Mouse (Mus musculus): ENCODE data around the gene Fgf14.
"Not testable (repeated sequence)": the region's sequence is repeated elsewhere in the genome, so short reads cannot be mapped to it uniquely, and the experiment has no call there.

The Fgf14 gene

DNA sequence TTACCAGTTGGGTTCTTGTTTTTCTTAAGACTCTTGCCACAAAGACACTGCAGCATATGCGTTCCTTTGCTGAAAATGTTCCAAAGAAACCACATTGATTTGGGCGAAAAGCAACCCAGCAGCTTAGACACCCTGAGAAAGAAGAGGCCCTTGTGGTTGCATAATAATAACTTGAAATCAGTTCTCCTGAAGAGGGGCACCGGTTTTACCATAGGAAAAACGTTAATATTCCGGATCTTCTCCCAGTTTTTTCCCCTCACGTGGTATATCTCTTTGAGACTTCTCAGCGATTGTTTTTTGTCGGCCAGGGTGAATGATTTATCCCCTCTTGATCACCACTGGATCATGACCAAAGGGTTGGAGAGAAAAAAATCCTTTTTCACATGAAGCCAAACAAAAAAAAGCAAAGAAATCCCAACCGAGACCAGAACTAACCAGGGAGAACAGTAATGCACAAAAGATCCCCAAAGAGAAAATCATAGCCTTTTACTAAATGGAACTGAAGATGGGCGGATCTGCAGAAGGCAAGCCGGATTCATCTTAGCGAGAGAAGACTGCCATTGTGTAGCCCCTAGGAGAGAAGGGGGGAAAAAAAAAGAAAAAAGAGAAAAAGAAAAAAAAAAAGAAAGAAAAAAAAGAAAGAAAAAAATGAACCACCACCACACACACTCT, at the start of gene Fgf14:
TSS of gene Fgf14 (minus strand) at position 622 of the 672 bp plus-strand sequence.
- DNase-seq (ENCODE audit: low spot score in 2 of 2) = no peak

GRCm38 (mm10) chr14:124677379-124677778, 452 bp upstream of the Fgf14 start:
- DNase-seq (ENCODE audit: low spot score in 2 of 2) = no peak

DNA sequence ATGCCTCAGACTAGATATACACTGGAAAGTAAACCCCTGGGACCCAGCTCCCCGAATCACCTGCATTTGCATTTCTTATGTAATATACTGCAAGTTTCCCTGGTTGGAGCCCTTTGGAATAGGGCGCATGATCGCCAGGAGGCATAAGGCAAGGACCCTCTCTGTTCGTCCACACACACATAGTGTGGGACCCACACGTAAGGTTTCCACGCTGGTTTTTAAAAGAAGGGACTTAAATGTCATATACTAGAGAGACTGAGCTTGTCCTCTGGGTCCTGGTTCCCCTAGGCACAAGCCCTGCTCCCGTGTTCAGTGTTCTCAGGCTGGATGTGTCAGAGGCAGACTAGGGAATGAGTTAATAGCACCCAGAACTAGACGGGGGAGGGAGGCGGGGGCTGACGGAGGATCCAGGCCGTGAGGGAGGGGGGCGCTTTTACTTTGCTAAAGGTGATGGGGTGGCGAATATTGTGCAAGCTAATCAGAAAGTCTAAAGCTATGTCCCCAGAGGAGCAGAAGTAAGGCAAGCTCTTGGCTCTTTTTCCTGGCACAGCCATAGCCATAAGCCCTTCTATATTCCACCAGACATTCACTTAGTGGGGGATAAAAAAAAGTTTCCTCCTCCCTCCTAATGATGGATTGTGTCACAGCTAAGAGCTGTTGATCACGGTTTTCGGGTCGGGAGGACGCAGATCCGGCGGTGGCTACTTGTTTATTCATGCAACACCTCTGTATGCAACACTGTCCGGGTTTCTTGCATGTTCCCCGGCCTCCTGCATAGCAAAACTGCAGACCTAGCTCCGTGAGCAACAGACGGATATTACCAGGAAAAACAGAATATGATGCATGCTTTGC, 1.0 kb downstream of the Fgf14 start:
- no peak for DNase-seq (ENCODE audit: low spot score in 2 of 2)

DNA sequence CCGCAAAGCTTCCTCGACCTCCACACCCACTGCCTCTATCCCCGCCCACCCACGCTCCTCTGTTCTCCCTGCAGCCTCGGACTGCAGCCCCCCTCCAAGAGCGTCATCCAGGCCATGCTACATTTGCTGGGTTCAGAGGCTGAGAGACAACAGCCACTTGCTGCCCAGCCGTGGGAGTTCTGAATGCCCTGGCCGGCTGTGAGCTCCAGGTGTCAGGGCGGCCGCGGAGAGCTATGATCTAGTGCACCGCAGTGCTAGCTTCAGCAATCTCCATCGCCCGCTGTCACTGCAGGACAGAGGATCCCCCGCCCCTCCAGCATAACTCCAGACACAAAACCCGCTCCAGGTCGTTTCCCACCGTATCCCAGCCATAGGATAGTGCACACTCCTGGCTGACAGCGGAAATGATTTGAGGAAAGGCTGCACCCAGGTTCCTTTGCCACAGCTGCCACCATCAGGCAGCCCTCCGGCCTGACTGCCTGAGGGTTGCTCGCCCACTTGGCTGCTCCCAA, 1.7 kb downstream of the Fgf14 start:
- no peak for DNase-seq (ENCODE audit: low spot score in 2 of 2)

DNA sequence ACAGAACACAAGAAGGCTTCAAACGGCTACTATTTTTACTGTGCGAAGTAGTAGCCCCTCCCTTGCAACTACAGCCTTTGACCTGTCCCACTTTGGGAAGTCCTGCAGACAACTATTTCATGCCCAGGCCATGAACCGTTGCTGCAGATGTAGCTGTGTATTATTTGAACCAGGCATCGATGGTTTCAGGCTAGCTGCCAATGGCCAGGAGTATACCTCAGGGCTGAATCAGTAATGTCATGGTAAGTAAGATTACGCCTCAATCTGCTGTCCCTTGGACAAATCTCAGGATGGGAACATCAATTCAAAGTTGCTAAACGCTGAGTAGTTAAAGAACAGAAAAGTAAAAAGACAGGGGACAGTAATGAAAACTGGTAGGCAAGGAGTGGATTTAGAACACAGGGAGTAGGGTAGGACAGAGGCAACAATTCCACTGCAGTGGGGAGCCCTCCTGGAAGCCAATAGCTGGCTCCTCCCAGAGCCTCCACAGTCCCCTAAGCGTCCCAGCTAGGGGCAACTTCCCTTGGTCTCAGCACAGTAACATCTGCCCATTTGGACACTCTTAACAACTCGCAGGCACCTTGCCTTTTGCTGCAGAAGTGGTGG, 2.3 kb downstream of the Fgf14 start:
- no peak for DNase-seq (ENCODE audit: low spot score in 2 of 2)

DNA sequence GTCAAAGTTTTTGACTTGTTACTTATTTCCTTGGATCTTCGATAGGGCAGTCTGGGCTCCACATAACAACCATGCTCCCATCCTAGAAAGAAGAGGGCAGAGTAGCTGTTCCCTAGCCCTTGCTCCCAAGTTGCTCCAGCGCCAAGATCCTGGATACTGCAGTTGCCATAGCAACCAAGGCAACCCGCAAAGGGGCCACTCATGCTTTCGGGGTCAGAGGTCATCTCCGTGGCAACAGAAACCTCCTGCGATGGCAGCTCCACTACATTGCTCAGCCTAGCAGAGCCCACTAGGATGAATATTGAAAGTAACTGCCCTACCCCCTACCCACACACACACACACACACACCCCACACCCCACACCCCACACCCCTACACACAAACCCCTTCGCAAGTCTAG, 7.2 kb downstream of the Fgf14 start:
- DNase-seq (ENCODE audit: low spot score in 2 of 2) = no peak

- DNase-seq (ENCODE audit: low spot score in 2 of 2) = no peak
Observed at GRCm38 (mm10) chr14:124642822-124643221, 34.1 kb downstream of the Fgf14 start.

- DNase-seq (ENCODE audit: low spot score in 2 of 2) = no peak
Observed at GRCm38 (mm10) chr14:124634881-124635280, 42.0 kb downstream of the Fgf14 start.

DNA sequence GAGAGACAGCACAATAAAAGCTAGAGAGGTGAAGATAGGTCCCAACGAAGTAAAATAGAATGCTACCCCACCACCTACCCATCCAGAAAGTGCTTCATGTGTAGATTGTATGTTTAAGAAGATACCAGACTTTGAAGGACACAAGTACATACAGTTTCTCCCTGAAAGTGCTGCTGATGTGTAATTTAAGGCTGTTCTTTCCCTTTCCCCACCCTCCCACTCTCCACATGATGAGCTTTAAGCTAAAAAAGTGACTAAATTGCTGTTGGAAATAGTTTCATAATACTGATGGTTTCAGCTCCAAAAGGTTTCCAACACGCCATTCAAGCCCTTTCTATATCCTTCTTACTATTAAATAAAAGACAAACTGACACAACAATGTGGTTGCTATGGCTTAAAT, 63.5 kb downstream of the Fgf14 start:
- no peak for DNase-seq (ENCODE audit: low spot score in 2 of 2)

DNA sequence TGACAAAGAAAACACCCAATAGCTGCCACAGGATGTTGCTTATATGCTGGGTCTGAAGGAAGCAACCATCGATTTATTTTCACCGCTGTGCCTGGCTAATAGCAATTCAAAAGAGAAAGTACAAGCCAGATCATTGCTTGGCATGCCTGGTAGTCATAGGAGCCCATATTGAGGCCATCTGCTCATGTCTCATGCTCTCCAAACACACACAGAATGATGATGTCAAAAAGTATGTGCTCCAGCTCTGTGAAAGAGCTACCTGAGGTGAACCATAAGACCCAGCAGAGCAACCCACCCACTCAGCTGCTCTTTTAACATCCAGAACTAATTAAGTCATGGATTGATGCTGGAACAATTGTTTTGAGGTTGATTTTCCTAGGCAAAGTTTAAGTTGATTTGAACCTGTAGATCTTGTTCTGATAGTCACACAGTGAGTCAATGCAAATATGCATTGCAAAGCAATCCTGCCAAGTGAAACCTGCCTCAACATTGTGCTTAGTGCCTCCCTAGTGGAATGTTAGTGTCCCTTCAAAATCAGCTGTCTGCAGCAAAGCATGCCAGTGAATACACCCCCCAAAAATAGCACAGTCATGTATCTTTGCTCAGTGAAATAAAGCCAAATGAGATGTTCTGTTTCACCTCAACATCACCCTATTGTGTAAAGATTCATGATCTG, 70.8 kb downstream of the Fgf14 start:
- no peak for DNase-seq (ENCODE audit: low spot score in 2 of 2)

DNA sequence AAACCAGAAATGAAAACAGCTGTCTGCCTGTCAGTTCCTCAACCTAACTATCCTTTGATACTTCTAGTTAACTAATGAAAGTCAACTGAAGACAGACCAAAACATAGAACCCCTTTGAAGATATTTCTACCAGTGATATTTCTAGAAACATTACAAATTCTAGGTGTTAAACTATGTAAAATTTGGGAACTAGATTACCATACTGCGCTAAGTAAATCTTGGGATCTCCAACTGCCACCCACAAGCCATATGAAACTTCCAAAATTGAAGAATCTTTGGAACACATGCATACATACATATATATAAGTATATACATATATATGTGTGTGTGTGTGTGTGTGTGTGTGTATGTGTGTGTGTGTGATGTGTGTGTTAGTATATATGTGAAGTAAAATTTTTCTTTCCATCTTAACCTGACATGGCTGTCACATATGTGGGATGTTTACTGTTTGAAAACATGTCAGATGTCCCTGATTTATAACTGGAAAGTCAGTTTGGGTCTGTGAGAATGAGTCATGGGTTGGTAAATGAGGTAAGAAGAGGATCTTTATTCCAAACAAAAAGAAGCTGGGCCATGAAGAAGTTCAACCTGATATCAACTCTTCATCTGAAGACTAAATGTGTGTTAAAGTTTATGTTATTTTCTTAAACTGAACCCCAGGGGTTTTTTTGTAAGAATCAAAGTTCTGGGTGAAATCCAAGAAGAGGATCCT, 71.7 kb downstream of the Fgf14 start:
- DNase-seq (ENCODE audit: low spot score in 2 of 2) = no peak

GRCm38 (mm10) chr14:124576571-124576970, 100.4 kb downstream of the Fgf14 start:
- DNase-seq (ENCODE audit: low spot score in 2 of 2) = no peak

DNA sequence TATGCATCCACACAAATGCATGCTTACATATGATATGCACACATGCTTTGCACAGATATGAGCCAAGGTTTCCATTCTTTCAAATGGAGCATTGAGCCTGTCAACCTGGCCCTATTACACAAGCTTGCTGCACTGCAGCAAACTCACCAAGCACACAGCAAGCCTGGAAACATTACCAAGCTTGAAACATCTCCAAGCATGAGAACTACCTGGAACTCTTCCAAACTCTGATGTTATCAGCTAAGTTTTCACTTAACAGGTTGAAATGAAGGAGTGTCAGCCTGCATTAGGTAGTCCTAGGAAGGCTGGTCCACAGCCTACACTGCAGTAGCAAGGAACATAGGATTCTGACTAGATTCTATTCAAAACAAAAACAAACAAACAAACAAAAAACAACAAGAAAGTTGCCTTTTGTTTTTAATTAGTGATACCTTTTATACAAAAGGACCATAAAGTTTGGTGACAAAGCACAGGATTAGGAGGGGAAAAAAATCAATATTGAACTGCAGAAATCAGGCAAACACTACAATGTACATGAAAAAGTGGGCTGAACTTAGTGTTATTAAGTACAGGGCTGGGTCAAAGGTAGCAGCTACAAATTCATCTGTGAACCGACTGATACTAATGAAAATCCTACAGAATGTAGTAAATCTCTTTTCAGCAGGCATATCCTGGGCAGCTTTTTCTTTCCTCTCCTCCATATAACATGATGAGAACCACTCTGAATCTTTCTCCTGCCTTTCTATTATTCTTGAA, 101.6 kb downstream of the Fgf14 start:
- no peak for DNase-seq (ENCODE audit: low spot score in 2 of 2)

DNA sequence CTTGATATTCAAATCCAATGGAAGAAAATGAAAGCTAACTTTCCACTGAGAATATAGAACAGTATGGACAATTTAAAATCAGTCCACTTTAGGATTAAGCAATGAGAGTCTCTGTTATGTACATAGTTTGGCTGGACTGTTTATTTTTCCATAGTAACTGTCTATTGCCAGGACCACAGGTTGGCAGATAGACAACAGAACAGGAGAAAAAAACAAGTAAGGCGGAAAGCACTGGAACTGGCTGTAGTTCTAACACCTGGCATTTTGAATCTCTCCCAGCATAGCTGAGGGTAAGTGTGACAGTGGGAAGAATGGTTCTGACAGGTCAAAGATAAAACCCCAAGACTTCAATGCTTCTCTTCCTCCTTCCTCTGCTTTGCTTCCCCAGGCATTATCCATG, 110.5 kb downstream of the Fgf14 start:
- DNase-seq (ENCODE audit: low spot score in 2 of 2) = no peak

GRCm38 (mm10) chr14:124561544-124561943, 115.4 kb downstream of the Fgf14 start:
- DNase-seq (ENCODE audit: low spot score in 2 of 2) = no peak

GRCm38 (mm10) chr14:124536106-124536505, 140.8 kb downstream of the Fgf14 start:
- DNase-seq (ENCODE audit: low spot score in 2 of 2) = no peak

DNA sequence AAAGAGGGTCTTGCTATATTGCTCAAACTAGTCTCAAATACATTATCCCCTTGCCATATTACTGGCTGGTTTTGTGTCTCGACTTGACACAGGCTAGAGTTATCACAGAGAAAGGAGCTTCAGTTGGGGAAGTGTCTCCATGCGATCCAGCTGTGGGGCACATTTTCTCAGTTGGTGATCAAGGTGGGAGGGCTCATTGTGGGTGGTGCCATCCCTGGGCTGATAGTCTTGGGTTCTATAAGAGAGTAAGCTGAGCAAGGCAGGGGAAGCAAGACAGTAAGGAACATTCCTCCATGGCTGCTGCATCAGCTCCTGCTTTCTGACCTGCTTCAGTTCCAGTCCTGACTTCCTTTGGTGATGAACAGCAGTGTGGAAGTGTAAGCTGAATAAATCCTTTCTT, 141.6 kb downstream of the Fgf14 start:
- DNase-seq (ENCODE audit: low spot score in 2 of 2) = not testable (repeated sequence)

DNA sequence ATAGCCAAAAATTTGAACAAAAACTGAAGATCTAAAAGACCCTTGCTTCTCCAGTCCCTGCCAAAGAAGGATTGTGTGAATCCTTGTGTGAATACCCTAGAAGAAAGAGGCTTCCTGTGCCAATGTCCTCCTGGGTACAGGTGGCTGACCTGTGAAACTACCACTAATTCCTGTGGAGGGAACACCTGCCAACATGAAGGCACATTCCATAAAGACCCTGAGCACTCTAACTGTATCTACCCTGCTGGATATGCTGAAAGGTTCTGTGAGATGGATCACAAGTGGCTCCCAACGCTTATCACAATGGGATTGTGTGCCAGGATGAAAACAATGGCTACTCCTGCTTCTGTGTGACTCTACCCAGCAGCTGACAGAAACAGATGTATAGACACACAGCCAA, 144.9 kb downstream of the Fgf14 start:
- no peak for DNase-seq (ENCODE audit: low spot score in 2 of 2)

DNA sequence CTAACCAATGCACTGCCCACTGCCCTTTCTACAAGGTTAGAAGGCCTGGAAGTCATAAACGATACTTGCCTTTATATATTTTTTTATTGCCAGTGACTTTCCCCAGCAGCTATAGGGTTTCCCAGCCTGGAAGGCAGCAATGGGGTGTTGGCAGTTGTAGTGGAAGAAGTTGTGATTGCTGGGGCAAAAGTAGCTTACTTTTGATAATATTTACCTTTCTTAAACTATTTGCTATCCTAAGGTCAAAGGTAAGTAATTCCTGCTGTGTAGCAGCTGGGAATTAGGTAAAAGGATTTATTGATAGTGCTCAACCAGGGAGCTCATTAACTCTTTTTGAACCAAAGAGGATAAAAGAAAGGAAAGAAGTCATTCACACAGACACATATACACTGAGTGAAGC, 164.9 kb downstream of the Fgf14 start:
- DNase-seq (ENCODE audit: low spot score in 2 of 2) = no peak

- no peak for DNase-seq (ENCODE audit: low spot score in 2 of 2)
Observed at GRCm38 (mm10) chr14:124488971-124489370, 188.0 kb downstream of the Fgf14 start.

DNA sequence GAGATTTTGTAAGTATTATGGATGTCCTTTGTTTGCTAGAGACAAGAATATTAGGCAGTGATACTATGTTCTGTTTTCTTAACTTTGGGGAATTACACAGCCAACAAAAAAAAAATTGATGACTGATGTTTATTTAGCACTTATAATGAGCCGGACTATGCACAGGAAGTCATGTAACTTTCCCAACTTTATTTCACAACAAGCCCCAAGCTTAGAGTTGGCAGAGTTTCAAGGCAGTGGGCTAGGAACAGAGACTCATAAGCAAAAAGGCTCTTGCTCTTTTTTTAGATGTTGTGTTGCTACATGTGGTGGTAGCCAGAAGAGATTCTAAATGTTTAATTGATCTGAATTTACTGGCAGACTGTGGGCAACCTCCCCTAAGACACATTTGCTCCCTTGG, 191.7 kb downstream of the Fgf14 start:
- no peak for DNase-seq (ENCODE audit: low spot score in 2 of 2)

Data from urinary bladder, adult 18-20 months (tissue).